Mouse (Mus musculus): ENCODE measurements around the gene Tnks2. TPM values are rescaled to one million over a fixed set of nuclear protein-coding genes. Genes with fewer than 3 reads are reported as not detected.

Tnks2 gene
- total and polyA plus RNA-seq, 3 experiments: 59.7 to 90.5 (median 73.1) TPM

DNA sequence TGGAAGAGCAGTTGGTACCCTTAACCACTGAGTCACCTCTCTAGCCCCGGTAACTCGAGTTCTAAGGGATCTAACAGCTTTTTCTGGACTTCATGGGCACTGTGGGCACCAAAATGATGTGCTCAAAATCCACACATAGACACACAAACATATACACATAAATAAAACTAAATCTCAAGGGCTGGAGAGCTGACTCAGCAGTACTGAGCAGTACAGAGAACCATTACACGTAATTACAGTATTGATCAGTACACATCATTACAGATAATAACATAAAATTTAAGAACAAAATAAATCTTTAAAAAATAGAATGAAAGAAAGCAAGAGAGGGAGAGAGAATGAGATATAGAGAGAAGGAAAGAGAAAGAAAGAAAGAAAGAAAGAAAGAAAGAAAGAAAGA is 75.1 kb downstream of the Tnks2 start:
- TF ChIP-seq TBP (conservative IDR thresholded peaks at IDR 0.05; ENCODE audit: low read depth, low read length): no peak
- TF ChIP-seq RAD21 (IDR thresholded peaks at IDR 0.05; ENCODE audit: low read depth, low read length): no peak
- no peak for TF ChIP-seq POLR2AphosphoS2 (IDR thresholded peaks at IDR 0.05; ENCODE audit: low read depth, low read length)
- TF ChIP-seq USF1 (IDR thresholded peaks at IDR 0.05; ENCODE audit: low read depth, low read length): no peak
- no peak for TF ChIP-seq BHLHE40 (IDR thresholded peaks at IDR 0.05; ENCODE audit: low read depth, low read length)
- TF ChIP-seq IRF4 (IDR thresholded peaks at IDR 0.05; ENCODE audit: low read depth, low read length): no peak
- TF ChIP-seq ZKSCAN1 (IDR thresholded peaks at IDR 0.05; ENCODE audit: borderline replicate concordance, low read depth, low read length): no peak
- no peak for TF ChIP-seq KAT2A (IDR thresholded peaks at IDR 0.05; ENCODE audit: insufficient replicate concordance, low read length)
- dilution Hi-C loops (cut with MboI; ENCODE audit: extremely low pct_ligation_motif_present, extremely low pct_unique_long_range_greater_than_20kb, low sequenced_read_pairs): no loop called here
- in situ Hi-C loops (cut with MboI; ENCODE audit: low pct_ligation_motif_present, low pct_unique_long_range_greater_than_20kb, low sequenced_read_pairs): loop anchor here (25.0 kb wide), 1 partner anchor 297 kb away; no protein-coding TSS in a partner anchor

GRCm38 (mm10) chr19:36909676-36910292 is 75.8 kb downstream of the Tnks2 start:
- Histone ChIP-seq H3K4me2 (ENCODE audit: insufficient read depth, low read depth, poor library complexity, severe bottlenecking) (peak overlapping the region; percentile 90), H3K79me2 (replicated peaks; ENCODE audit: control insufficient read depth, extremely low read depth, insufficient read depth, poor library complexity, severe bottlenecking) (no peaks in the 10 kb centered on the region), H3K36me3 (replicated peaks in 1 of 2; ENCODE audit: control insufficient read depth in 1 of 2, insufficient read depth in 1 of 2, low read length in 1 of 2) (no peaks in the 10 kb centered on the region), H3K9me3 (replicated peaks; ENCODE audit: low read length) (no peaks in the 10 kb centered on the region), H3K4me1 (ENCODE audit: control insufficient read depth in 1 of 2, insufficient read depth in 2 of 2) (0 out of 4 replicates have a peak, but pooled peaks cover 0 to 2% of the 10 kb centered on the region in 2 experiments), H3K9ac (ENCODE audit: insufficient read depth, low read depth) (no peak overlapping the region), H3K27me3 (replicated peaks) (peaks cover 7% of the 10 kb centered on the region), H3K4me3 (replicated peaks in 1 of 3; ENCODE audit: low read depth in 2 of 3, low read length in 2 of 3, poor library complexity in 1 of 3) (no peak overlapping the region), H3K27ac (ENCODE audit: insufficient read depth, low read depth) (no peak overlapping the region)
- in situ Hi-C loops (cut with MboI; ENCODE audit: low pct_ligation_motif_present, low pct_unique_long_range_greater_than_20kb, low sequenced_read_pairs) (loop anchor here (25.0 kb wide), 1 partner anchor 297 kb away; no protein-coding TSS in a partner anchor), dilution Hi-C loops (cut with MboI; ENCODE audit: extremely low pct_ligation_motif_present, extremely low pct_unique_long_range_greater_than_20kb, low sequenced_read_pairs) (no loop called here)
- TF ChIP-seq HCFC1 (IDR thresholded peaks at IDR 0.05; ENCODE audit: low read depth, low read length) (no peak), CTCF (conservative IDR thresholded peaks at IDR 0.05 in 1 of 2, IDR thresholded peaks at IDR 0.05 in 1 of 2; ENCODE audit: low read depth in 2 of 2, low read length in 2 of 2) (peak; percentile 47 to 57; a peak in 3 of 4 replicates)
- peak; percentile 77 for DNase-seq (ENCODE audit: extremely low read depth)

More for the DNA sequence above, 75.1 kb downstream of the Tnks2 start:
- Histone ChIP-seq H3K9me3 (replicated peaks; ENCODE audit: low read length) (no peaks in the 10 kb centered on the region), H3K27me3 (replicated peaks) (peaks cover 7% of the 10 kb centered on the region), H3K4me1 (ENCODE audit: control insufficient read depth in 1 of 2, insufficient read depth in 2 of 2) (0 out of 4 replicates have a peak, but pooled peaks cover 0 to 2% of the 10 kb centered on the region in 2 experiments), H3K4me3 (replicated peaks in 1 of 3; ENCODE audit: low read depth in 2 of 3, low read length in 2 of 3, poor library complexity in 1 of 3) (no peak overlapping the region), H3K9ac (ENCODE audit: insufficient read depth, low read depth) (no peak overlapping the region), H3K36me3 (replicated peaks in 1 of 2; ENCODE audit: control insufficient read depth in 1 of 2, insufficient read depth in 1 of 2, low read length in 1 of 2) (no peaks in the 10 kb centered on the region), H3K4me2 (ENCODE audit: insufficient read depth, low read depth, poor library complexity, severe bottlenecking) (no peak overlapping the region), H3K79me2 (replicated peaks; ENCODE audit: control insufficient read depth, extremely low read depth, insufficient read depth, poor library complexity, severe bottlenecking) (no peaks in the 10 kb centered on the region), H3K27ac (ENCODE audit: insufficient read depth, low read depth) (no peak overlapping the region)
- DNase-seq (ENCODE audit: extremely low read depth): no peak

DNA sequence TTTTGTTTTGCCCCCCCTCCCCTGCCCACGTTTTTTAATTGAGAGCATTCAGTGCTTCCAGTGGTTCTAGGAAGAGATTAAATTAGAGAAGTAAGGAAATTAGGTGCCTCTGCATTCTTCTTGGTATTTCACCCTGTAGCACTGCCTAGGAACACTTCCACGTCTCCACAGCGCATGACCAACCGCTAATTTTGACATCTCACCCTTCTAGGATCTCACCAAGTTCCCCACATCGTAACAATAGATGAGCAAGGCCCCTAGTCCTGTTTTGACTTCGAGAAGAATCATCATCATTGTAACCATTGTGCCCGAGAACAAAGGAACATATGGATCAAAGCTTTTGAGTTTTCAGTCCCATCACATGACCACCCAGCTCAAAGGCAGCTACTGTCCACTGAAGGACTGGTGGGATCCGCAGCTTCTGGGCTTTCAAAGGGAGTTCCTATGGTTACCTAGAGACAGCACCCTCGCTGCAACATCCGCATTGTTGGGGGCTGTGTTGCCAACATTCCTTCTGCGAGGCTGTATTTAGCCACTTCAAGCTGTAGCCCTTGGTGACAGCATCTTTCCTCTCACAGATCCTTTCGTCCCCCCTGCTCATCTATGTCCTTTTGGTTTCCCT is 76.5 kb downstream of the Tnks2 start:
- Histone ChIP-seq H3K36me3 (replicated peaks in 1 of 2; ENCODE audit: control insufficient read depth in 1 of 2, insufficient read depth in 1 of 2, low read length in 1 of 2) (no peaks in the 10 kb centered on the region), H3K27ac (ENCODE audit: insufficient read depth, low read depth) (no peak overlapping the region), H3K4me1 (ENCODE audit: control insufficient read depth in 1 of 2, insufficient read depth in 2 of 2) (0 out of 4 replicates have a peak, but pooled peaks cover 0 to 2% of the 10 kb centered on the region in 2 experiments), H3K4me3 (replicated peaks in 1 of 3; ENCODE audit: low read depth in 2 of 3, low read length in 2 of 3, poor library complexity in 1 of 3) (no peak overlapping the region), H3K27me3 (replicated peaks) (peaks cover 7% of the 10 kb centered on the region), H3K9ac (ENCODE audit: insufficient read depth, low read depth) (no peak overlapping the region), H3K4me2 (ENCODE audit: insufficient read depth, low read depth, poor library complexity, severe bottlenecking) (no peak overlapping the region), H3K9me3 (replicated peaks; ENCODE audit: low read length) (no peaks in the 10 kb centered on the region), H3K79me2 (replicated peaks; ENCODE audit: control insufficient read depth, extremely low read depth, insufficient read depth, poor library complexity, severe bottlenecking) (no peaks in the 10 kb centered on the region)
- DNase-seq (ENCODE audit: extremely low read depth): no peak
- TF ChIP-seq BHLHE40 (IDR thresholded peaks at IDR 0.05; ENCODE audit: low read depth, low read length) (no peak), GABPA (IDR thresholded peaks at IDR 0.05; ENCODE audit: insufficient replicate concordance, low read depth, low read length) (no peak), SMC3 (IDR thresholded peaks at IDR 0.05; ENCODE audit: low read depth, low read length) (no peak), USF1 (IDR thresholded peaks at IDR 0.05; ENCODE audit: low read depth, low read length) (no peak), ZKSCAN1 (IDR thresholded peaks at IDR 0.05; ENCODE audit: borderline replicate concordance, low read depth, low read length) (no peak), CTCF (conservative IDR thresholded peaks at IDR 0.05 in 1 of 2, IDR thresholded peaks at IDR 0.05 in 1 of 2; ENCODE audit: low read depth in 2 of 2, low read length in 2 of 2) (no peak), CHD1 (IDR thresholded peaks at IDR 0.05; ENCODE audit: low read depth, low read length) (no peak), ELF1 (IDR thresholded peaks at IDR 0.05; ENCODE audit: low read depth, low read length) (no peak), ZMIZ1 (IDR thresholded peaks at IDR 0.05; ENCODE audit: low read depth, low read length) (no peak), POLR2AphosphoS2 (IDR thresholded peaks at IDR 0.05; ENCODE audit: low read depth, low read length) (no peak), MAFK (IDR thresholded peaks at IDR 0.05; ENCODE audit: insufficient replicate concordance, low read length) (no peak), MEF2A (IDR thresholded peaks at IDR 0.05; ENCODE audit: borderline replicate concordance, low read depth, low read length) (no peak), IRF4 (IDR thresholded peaks at IDR 0.05; ENCODE audit: low read depth, low read length) (no peak), JUN (IDR thresholded peaks at IDR 0.05; ENCODE audit: insufficient read depth, low read depth, low read length) (no peak), UBTF (IDR thresholded peaks at IDR 0.05; ENCODE audit: low read depth, low read length) (no peak), HCFC1 (IDR thresholded peaks at IDR 0.05; ENCODE audit: low read depth, low read length) (no peak), TBP (conservative IDR thresholded peaks at IDR 0.05; ENCODE audit: low read depth, low read length) (no peak)
- dilution Hi-C loops (cut with MboI; ENCODE audit: extremely low pct_ligation_motif_present, extremely low pct_unique_long_range_greater_than_20kb, low sequenced_read_pairs) (no loop called here), in situ Hi-C loops (cut with MboI; ENCODE audit: low pct_ligation_motif_present, low pct_unique_long_range_greater_than_20kb, low sequenced_read_pairs) (loop anchor here (25.0 kb wide), 1 partner anchor 298 kb away; no protein-coding TSS in a partner anchor)
